Mouse (Mus musculus): ENCODE data around the gene Ang2.
"Not testable (repeated sequence)": the region's sequence is repeated elsewhere in the genome, so short reads cannot be mapped to it uniquely, and the experiment has no call there.

GRCm38 (mm10) chr14:51172095-51172865 lies 26.7 kb downstream of the Ang2 start:
- TF ChIP-seq USF1, MAX (IDR thresholded peaks at IDR 0.05; ENCODE audit: low read depth): not testable (repeated sequence)

Measured in myocyte (in vitro differentiated cells).